Mouse (Mus musculus) left cerebral cortex, postnatal 4 days (tissue): ENCODE measurements around the gene Ogg1. TPM values are rescaled to one million over a fixed set of nuclear protein-coding genes. Genes with fewer than 3 reads are reported as not detected.

Source experiments
- DNase-seq: peaks from one replicate; pipeline ENCODE4 v3.0.0-alpha.2; 2022
- intact Hi-C: fragments of 180-260 bp; cut with DNase I; formaldehyde crosslinking; loops from one replicate; pipeline ENCODE4 v1.15.1; 2025
- total RNA-seq, 2 experiments: library from RNA; stranded (reverse); gene quantifications; 2 replicates each; pipeline ENCODE4 v1.2.3; 2021

Gene Ogg1
- total RNA-seq, 2 experiments from 2014 or later, result 8.8 to 9.4 TPM

DNA sequence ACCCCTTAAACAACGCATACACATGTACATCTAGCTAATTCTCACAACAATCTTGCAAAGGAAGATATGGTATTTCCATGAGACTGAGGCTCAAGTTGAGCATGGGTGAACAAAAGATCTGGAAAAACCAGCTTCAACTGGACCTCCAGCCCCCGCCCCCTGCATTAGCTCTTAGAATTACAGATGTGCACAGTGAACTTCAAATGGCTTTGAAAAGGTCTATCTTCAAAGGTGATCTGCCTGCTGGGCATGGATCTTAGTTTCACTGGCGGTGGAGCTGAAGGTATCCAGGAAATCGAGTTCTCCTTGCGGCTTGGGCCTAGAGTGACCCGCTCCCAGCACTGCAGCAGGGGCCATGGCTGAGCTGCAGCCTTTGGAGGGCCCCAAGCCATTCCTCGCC lies 41.4 kb downstream of the Ogg1 start:
- DNase-seq, result no peak
- intact Hi-C loops, result no loop called here

DNA sequence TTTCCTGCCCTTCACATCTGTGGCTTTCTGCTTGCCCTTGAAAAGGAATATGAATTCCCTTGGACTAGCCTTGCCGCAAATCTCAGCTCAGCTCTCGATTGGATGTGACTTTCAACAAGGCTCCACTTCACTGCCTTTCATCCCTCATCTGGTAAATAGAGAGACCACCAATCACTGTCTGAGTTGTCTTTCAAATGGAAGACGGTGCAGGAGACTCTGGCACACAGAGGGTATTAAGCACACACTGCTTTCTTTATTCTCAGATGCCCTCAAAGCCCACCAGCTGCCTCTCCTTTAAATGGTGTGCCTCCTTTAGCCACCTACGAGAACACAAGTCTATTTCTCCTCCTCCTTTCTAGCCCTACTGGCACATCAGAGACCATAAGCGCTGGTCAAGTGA lies 41.8 kb downstream of the Ogg1 start:
- intact Hi-C loops, result no loop called here
- no peak for DNase-seq

DNA sequence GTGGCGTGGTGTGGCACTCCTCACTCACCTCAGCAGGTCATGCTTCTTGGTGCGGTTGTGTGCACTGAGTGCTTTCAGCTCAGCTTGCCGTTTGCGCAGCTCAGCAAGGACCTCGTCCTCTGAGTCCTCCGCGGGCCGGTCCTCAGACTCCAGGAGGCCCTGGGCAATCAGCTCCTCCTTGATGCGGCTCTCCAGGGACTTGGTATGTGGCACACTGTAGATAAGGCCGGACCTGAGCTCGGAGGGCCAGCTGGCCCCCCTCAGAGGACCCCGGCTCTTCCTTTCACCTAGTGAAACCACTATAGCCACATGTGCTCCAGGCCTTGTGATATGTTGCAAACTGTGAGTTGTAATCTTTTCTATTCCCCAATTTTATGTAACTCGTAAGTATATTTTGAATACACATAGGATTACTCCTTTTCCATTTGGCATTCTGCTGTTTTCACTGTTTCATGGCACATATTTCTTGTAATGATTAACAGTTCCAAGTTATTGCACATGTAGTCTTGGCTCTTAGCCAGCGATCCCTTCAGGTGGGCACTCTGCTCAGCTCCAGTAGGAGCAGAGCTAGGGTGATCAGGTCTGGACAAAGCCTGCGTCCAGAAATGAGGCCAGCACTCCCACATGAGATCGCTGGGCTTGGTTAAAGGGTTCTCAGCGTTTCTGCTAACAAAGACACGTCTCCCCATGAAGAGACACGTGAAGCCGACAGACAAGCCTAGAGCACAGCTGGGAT lies 43.6 kb downstream of the Ogg1 start:
- no peak for DNase-seq
- intact Hi-C loops, result no loop called here

DNA sequence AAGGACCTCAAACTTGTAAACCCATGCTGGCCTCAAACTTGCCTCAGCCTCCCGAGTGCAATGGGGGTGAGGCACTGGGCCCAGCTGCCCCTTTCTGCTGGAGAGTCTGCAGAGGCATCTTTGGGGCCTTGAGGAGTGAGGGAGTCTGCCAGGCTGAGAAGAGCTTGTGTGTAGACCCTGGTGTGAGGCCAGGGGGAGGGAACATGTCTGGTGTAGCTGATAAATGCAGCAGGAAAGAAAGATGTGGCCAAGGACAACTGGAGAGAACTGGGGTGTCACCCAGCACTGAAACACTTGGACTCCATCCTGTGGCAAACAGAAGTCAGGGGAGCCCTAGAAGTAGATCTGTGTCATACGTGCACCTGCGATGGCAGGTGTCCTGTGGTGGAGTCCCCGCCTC lies 46.7 kb downstream of the Ogg1 start:
- intact Hi-C loops, result no loop called here
- DNase-seq, result no peak

DNA sequence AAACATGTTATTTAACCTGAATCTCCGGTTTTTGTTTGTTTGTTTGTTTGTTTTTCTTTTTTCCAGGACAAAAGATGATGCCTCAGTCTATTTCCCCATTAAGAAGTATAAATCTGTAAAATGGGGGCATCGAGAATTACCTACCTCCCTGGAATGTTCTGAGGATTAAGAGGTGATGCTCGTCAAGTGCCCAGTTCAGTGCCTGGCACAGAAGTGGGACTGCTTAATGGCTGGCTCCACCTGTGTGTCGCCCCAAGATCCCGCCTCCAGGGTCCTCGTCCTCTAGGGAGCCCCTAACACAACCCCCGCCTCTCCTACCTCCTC lies 50.4 kb downstream of the Ogg1 start:
- DNase-seq, result no peak
- intact Hi-C loops, result no loop called here

DNA sequence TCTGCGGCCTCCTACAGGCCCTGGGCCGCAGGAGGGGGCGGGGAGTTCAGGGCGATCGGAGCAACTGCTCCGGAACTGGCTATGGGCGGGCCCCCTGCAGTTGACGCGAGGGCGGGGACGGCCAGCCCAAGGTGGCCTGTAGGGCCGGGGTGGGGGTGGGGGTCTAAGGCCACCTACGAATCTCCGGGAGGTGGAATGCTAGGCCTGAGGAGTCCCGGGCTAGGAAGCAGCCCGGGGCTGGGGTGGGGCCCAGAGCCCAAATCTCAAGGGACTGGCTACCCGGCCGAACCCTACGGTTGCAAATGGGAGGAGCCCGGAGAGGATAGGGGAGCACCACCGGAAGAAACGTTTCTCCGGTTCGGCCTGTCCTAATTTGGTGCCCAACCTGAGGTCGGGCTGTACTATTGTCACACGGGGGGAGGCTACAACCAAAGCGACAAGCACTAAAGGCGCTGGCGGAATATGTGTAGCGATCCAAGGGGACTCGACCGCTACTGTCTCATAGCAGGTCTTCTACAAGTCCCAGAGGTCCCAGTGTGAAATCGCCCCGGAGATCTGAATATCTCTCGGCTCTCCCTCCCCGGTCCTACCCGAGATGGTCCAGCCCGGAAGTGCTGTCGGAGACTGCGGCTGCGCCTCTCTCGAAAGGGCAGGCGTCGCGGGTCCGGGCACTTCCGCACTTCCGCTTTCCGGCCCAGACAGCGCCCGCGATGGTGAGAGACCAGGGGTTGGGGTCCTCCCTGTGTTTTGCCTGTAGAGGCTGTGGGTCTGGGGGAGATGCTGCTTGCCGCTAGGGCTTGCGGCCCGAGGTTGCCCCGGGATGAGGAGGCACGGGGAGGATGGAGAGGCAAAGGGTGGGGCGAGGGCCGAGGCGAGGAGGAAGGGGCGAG lies 51.0 kb downstream of the Ogg1 start, which contains the start of the genes Tada3 and Arpc4:
Gene Tada3, minus strand, starts transcription at position 388 of the 890 bp plus-strand sequence.
Gene Arpc4, plus strand, starts transcription at position 620 of the 890 bp plus-strand sequence.
- intact Hi-C loops, result no loop called here
- DNase-seq, result peak; percentile 93

DNA sequence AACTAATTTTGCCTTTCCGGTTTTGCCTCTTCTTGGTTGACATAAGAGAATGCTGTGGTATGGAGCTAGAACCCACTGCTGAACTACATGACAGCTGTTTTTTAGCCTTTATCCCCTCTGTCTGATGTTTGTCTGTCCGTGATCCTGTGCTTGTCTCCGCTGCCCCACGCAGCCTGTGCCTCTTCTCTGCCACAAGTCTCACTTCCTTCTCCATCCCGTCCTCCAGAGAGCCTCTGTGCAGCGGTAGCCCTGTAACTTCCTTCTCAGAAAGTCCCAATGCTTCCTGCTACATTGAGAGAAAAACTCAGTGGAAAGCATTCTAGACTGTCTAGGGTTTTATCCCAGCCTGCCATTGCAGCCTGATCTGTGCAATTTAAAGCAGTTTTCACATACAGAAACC lies 52.5 kb downstream of the Ogg1 start:
- no peak for DNase-seq
- intact Hi-C loops, result no loop called here

DNA sequence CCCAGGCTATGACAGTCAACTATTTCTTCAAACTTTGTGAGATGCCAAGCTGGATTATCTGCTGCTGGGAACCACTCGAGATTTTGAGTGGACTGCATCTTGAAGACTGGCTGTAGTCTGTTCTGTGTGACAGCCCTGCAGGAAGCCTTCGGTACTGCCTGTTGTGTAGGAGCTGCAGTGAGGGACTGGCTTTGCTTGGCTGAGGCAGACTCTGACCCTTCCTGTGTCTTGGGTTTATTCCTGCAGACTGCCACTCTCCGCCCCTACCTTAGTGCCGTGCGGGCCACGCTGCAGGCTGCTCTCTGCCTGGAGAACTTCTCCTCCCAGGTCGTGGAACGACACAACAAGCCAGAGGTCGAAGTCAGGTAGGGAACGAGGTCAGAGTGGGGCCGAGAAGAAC lies 53.7 kb downstream of the Ogg1 start:
- intact Hi-C loops, result no loop called here
- no peak for DNase-seq

DNA sequence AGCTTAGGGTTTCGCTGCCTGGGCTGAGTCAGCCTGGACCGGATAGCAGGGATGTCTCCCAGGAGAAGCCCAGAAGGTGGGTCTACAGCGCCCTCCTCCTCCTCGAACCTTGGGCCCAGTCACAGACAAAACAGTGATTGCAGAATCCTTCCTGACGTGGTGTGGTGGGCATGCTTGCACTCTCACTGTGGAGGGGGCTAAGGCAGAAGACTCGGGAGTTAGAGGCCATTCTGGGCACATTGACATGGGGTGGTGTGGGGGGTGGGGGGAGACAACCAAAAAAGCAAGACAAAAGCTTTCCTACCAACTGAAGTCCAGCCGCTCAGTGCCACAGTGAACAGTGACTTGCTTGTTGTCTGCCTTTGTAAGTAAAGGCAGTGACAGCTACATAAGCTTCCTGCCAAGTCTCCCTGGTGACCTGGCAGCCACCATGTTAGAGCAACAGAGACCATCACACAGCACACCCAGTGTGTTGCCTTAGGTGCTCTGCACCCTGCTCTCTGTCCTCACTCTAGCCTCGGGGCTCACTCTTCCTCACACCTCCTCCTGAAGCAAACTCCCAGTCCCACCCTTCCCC lies 57.7 kb downstream of the Ogg1 start:
- peak; percentile 67 for DNase-seq
- intact Hi-C loops, result no loop called here

Other genes with a start within 250 kb of the Ogg1 start
- 100 to 1,000 TPM; 139 to 144 TPM for gene Setd5, start 249.6 kb upstream of the Ogg1 start, total RNA-seq
- 100 to 1,000 TPM in 1 of 2 experiments, 10 to 100 TPM in 1; 95.9 to 102 TPM for gene Lhfpl4, start 131.6 kb upstream of the Ogg1 start, total RNA-seq
- 10 to 100 TPM; 25.2 to 25.6 TPM for gene Mtmr14, start 89.1 kb upstream of the Ogg1 start, total RNA-seq
- gene Cpne9, start 44.7 kb upstream of the Ogg1 start, total RNA-seq, result 1 to 10 TPM; 7.3 to 8.3 TPM
- gene Brpf1, start 19.8 kb upstream of the Ogg1 start, total RNA-seq, result 10 to 100 TPM; 32.8 TPM
- 100 to 1,000 TPM in 1 of 2 experiments, 10 to 100 TPM in 1; 94.4 to 104 TPM for gene Camk1, start 17.0 kb downstream of the Ogg1 start, total RNA-seq
- gene Tada3, start 50.9 kb downstream of the Ogg1 start, total RNA-seq, result 10 to 100 TPM; 64.4 to 68.2 TPM
- gene Arpc4, start 51.1 kb downstream of the Ogg1 start, total RNA-seq, result 100 to 1,000 TPM; 288 to 299 TPM
- 10 to 100 TPM; 12.4 to 14.1 TPM for gene Ttll3, start 62.3 kb downstream of the Ogg1 start, total RNA-seq
- 10 to 100 TPM; 14.4 to 15.2 TPM for gene Rpusd3, start 92.4 kb downstream of the Ogg1 start, total RNA-seq
- not detected for gene Cidec, start 108.8 kb downstream of the Ogg1 start, total RNA-seq
- gene Jagn1, start 115.6 kb downstream of the Ogg1 start, total RNA-seq, result 10 to 100 TPM; 39.1 to 44.9 TPM
- under 1 TPM; 0.26 to 0.30 TPM for gene Il17re, start 131.5 kb downstream of the Ogg1 start, total RNA-seq
- gene Il17rc, start 144.5 kb downstream of the Ogg1 start, total RNA-seq, result 1 to 10 TPM; 2.2 to 2.4 TPM
- 10 to 100 TPM; 80.4 to 82.1 TPM for gene Creld1, start 156.3 kb downstream of the Ogg1 start, total RNA-seq
- 10 to 100 TPM; 15.5 to 19.7 TPM for gene Prrt3, start 175.0 kb downstream of the Ogg1 start, total RNA-seq
- 10 to 100 TPM; 62.3 to 71.1 TPM for gene Emc3, start 204.7 kb downstream of the Ogg1 start, total RNA-seq
- gene Fancd2, start 204.7 kb downstream of the Ogg1 start, total RNA-seq, result 1 to 10 TPM; 5.4 to 7.0 TPM